Mouse (Mus musculus): ENCODE results near the gene Polr2l.

Polr2l gene

DNA sequence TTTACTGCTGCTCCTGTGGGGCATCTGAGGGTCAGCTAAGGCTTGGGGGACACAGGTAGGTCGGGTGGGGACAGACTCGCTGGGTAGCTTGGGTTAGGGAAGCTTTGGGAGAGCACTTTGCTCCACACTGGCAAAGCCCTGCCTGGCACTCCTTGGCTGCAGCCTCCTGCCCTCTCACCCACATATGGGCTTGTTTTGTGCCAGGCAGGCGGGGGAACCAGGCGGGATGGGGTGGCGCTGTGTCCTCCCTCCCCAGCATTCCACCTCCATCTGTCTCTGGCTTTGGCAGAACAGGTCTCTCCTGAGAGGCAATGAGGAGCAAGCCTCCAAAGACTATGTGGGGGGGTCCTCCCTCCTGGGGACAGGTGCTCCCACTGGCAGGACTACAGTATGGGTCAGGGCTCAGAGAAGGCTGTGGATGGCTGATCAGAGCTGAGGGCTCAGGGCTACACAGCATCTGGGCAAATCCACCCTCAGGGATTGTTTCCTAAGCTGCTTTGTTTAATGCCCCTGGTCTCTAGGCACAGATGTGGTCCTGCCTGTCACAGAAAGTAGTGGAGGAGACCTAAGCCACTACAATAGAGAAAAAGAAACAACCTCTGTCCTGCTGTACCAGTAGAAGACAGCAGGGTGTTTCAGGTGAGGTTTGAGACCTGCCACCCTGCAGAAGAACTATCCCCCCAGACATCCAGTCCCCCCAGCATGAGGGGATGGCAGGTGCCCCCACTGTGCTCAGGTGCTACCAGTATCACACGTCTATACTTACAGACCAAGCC lies 42.0 kb downstream of the Polr2l start:
- DNase-seq (ENCODE audit: low spot score in 2 of 2): peak in 1 of 2 experiments; percentile 16

DNA sequence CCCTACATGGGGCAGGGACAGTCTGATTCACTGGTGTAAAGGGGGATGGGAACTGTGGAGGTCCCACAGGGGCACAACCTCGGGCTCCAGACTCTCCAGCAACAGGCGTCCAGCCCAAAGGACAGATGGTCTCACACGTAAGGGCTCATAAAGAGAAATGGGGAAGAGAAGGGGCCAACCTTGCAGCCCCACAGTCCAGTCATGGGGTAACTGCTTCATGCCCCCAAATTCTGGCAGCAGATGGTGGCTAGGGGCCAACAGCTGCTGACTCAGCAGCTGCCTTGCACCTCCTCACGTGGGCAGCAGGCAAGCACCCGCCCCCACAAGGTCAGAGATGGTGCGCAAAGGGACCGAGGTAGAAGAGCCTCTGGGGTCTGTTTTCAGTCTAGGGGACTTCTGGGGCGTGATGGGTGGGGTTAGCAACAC lies 42.7 kb downstream of the Polr2l start:
- peak in 1 of 2 experiments; percentile 7 for DNase-seq (ENCODE audit: low spot score in 2 of 2)

DNA sequence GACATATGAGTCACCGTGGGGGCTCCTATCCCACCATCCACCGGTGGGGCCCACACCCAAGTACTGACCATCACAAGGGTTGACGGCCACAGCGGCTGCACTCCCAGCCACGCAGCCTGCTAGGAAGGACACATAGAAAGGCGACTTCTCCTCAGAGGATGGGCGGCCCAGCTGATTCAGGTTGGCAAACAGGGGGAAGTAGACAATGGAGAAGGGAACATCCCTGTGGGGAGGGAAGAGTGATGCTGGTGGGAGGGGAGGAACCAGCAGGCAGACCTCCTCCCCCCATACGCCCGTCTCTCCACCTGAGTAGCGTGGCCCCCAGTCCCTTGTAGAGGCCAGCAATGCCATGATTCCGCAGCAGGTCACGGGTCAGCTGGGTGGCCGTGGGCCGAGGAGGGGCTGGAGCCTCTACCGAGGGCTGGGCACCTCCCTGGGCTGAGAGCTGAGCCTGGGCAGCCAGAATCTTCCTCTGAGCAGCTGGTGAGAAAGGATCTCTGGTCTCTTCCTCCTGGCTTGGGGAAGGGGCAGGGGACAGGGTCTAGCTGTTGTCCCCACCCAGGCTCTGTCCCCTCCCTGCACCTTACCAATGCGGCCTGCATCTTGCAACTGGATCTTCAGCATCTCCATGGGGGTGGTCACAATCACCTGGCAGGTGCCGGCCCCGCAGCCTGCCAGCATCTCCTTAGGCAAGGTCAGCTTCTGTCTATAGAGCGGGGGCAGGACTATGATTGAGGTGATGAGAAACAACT lies 43.3 kb downstream of the Polr2l start:
- peak in 1 of 2 experiments; percentile 9 for DNase-seq (ENCODE audit: low spot score in 2 of 2)

DNA sequence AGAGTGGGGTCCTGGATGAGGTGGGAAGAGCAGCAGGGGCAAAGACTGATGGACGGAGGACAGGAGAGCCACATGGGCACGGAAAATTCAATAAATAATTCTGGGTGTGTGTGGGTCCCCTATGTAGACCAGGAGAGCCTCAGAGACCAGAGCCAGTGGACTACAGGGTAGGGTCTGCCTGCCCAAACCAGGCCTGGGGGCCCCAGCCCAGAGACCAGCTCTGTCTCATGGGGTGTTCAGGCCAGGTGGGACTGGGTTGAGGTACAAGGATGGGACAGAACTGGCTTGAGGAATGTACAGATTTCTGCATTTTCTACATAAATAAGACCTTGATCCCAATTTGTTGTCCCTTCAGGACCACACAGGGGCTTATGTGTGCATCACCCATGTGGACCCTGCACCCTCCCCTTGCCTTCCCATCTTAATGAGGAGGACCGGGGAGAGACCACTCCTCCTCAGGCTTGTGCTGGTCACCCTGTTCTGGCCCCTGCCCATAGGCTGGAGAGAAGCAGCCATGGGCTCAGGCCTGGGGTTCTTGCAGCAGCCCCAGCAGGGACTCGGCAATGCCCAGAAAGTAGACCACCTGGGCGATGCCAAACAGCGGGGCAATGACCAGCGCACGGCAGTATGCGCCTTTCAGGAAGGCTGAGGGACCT lies 44.2 kb downstream of the Polr2l start:
- DNase-seq (ENCODE audit: low spot score in 2 of 2): no peak

DNA sequence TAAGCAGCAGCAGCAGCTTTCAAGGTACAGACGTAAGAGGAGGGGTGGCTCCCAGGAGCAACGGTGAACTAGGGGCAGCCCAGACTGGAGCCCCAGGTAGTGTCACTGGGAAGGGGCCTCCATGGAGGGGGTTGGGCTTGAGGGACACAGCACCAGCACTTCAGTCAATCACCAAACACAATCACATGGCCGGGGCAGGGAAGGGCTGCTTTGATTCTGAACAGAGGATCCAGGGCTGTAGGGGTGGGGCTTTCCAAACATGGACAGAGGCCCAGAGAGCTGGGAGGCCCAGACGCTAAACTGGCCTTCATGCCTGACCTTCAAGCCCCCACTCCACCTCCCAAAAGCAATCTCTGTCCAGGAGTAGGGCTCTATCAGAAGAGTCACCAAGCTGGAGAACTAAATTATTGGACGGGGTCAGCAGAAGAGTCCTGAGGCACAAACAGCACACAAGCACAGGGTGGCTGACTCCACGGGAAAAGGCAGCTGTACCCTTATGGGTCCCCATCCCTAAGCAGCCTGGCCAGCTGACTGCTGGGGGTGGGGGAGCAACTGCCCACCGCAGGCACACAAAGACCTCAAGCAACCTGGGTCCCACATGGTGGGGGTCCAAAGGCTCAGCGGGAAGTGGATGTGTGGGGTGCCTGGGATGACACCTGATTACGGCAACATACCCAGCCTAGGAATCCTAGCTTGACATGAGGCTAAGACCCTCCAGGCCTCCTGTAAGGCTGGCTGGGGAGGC lies 44.9 kb downstream of the Polr2l start:
- no peak for DNase-seq (ENCODE audit: low spot score in 2 of 2)

DNA sequence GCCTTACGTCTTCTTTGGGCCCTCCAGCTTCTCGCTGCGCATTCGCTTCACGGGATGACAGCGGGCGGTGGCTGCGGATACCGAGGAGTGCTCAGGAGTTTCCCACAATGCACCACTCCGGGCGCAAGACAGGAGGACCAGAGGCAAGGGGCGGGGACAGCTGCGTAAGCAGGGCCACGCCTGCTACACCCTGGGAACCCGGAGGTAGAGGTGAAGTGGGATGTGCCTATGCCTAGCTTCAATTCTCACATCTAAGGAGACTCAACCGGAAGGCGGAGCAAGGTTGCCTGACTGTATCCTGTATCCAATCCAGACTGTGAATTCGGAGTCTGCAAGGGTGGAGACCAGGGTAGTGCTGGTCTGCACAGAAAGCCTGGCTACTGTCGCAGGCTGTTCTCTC lies 45.6 kb downstream of the Polr2l start, which contains the start of gene Cend1:
Cend1 (minus strand) TSS at position 182 of the 400 bp plus-strand sequence.
- DNase-seq (ENCODE audit: low spot score in 2 of 2): peak; percentile 82 to 87

DNA sequence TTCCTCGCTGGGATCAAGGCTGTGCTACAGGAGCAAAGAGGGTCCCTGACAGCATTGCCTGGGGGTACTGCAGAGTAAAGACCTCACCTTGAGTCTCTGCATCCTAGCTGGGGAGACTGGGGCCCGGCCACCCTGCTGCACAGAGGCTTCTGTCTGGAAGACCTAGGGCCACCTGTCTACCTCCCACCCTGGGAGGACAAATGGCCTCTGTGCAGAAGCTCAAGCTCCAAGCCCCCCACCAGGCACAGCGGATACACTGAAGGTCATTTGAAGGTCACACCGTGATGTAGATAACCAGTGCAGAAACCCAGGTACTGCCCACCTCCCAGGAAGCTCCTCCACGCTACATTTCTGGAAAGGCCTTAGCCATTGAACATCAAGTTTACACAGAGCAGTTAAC lies 46.2 kb downstream of the Polr2l start:
- DNase-seq (ENCODE audit: low spot score in 2 of 2): no peak

DNA sequence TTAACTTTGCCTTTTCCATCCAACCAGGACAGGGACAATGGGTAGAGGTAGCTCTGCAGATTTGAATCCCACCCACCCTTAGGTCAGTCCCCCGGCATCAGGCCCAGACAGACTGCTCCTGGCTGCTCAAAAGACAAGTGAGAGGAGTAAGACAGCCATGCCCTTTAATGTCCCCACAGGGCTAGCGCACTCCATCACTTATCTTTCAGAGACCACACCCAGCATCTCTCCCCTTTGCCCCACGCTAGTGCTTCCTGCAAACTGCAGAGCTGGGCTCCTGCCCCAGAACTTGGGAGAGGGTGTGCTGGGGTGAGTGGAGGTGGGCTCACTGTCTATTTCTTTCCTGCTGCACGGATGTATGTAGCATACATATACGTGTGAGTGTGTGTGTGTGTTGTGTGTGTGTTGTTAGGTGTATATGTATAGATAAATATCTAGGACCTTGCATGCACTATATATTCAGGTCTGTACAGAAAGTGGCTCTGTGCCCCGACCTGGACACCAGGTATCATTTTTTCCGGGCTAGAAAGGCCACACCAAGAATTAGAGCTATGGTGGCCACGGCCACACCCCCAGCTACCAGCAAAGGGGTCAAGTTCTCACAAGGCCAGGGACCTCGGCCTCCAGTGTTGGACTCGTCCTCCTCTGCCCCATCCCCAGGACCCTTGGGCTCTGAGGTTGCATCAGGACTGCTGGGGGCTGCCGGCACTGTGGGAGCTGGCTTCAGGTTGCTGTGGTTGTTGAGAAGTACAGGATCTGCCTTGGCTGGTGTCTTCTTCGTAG lies 47.8 kb downstream of the Polr2l start:
- no peak for DNase-seq (ENCODE audit: low spot score in 2 of 2)

DNA sequence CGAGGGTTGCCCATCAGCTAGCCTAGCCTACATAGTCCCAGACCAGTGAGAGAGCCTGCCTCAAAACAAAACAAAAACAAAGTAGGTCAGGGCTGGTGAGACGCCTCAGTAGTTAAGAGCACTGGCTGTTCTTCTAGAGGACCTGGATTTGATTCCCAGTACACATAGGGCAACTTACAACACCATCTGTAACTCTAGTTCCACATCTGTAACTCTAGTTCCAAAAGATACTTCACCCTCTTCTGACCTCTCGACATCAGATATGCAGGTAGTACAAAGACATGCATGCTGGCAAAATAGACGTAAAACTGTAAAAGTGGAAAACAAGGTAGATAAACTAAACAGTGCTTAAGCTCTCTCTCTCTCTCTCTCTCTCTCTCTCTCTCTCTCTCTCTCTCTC lies 51.1 kb downstream of the Polr2l start:
- DNase-seq (ENCODE audit: low spot score in 2 of 2): no peak

Data from frontal cortex, postnatal 14 days (tissue).